Mouse (Mus musculus): ENCODE measurements around the gene Fmo5. TPM values are rescaled to one million over a fixed set of nuclear protein-coding genes. Genes with fewer than 3 reads are reported as not detected.

Gene Fmo5
- total RNA-seq (2021): 1 to 10 TPM; 2.0 to 2.7 TPM
- long read RNA-seq, experiment 1, full-length matches to known transcripts: 1 of 2 reads
- long read RNA-seq, experiment 1, partial matches to known transcripts: 0 of 2 reads
- long read RNA-seq, experiment 1, other reads (novel, unspliced or antisense): 1 of 2 reads
- long read RNA-seq, experiment 2, partial matches to known transcripts: 0 of 1 reads
- long read RNA-seq, experiment 2, other reads (novel, unspliced or antisense): 1 of 1 reads

DNA sequence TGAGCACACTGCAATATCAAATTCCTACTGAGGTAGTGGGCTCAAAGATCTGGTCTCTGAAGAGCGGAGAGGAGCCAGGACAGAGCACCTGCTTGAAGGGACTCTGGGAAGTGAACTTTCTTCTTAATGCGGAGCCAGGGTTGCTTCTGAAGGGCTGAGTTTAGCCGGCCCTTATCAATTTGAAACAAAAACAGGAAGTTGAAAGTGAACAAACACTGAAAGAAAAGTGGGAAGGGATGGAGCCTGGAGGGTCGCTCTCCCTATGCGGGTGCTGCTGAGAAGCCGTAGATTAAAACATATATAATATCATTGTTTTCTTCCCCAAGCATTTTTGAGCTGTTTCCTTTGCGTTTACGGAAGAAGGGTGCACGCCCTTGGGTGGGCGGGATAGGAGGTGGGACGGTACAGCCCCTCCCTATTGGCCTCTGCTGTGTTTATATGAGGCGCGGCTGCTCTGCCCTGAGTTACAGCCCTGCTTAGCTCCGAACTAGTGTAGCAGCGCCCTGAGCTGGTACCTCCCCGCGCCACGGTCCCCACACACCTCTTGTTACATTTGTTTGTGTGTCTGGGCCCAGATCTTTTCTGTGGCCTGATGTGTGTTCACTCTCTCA is at the start of gene Fmo5:
Fmo5 (plus strand) TSS at position 414 of the 611 bp plus-strand sequence.
- DNase-seq (ENCODE audit: low spot score in 2 of 2): no peak
- intact Hi-C loops (cut with DNase I): no loop called here

GRCm38 (mm10) chr3:97585383-97586160 is 43.0 kb upstream of the Fmo5 start:
- peak; percentile 92 to 94 for DNase-seq (ENCODE audit: low spot score in 2 of 2)
- intact Hi-C loops (cut with DNase I): loop anchor here (2.0 to 10.0 kb wide), 3 partner anchors 241 to 649 kb away; no protein-coding TSS in a partner anchor

DNA sequence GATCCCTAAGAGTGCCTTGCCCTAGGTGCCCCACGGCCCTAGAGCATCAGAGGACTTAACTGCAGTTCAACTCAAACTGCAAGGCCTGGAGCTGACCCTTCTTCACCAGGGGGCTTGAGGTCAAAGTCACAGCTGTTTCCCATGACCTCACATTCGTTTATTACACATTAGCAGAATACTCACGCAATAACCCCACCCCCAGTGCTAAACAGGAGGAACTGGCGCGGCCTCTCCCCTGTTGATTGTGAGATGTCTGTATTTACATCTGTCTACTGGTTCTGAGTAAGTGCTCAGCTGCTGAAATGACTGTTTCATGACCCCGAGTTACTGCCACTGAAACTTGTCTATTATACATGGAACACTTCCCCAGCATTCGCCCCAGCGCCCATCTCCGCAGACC is 40.9 kb upstream of the Fmo5 start:
- no peak for DNase-seq (ENCODE audit: low spot score in 2 of 2)
- intact Hi-C loops (cut with DNase I): loop anchor here (10.0 kb wide), 2 partner anchors 243 to 403 kb away; no protein-coding TSS in a partner anchor

DNA sequence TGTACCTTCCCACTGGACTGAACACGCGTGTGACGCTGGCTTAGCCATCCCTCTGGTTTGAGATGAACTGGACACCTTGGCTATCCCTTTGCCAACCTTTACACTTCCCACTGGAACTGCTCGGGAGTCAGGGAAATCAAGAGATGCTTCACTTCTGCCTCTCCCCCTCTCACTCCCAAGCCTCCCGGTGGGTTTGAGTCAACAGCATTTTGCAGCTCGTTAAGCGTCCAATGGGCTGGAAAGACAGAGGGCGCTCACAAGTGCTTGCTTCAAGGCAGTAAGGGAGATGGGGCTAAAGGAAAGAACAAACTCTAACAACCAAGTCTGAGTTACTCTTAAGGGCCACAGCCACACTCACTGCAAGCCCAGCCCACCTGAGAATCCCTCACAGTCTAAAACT is 37.9 kb upstream of the Fmo5 start:
- DNase-seq (ENCODE audit: low spot score in 2 of 2): no peak
- intact Hi-C loops (cut with DNase I): no loop called here

- intact Hi-C loops (cut with DNase I): no loop called here
- DNase-seq (ENCODE audit: low spot score in 2 of 2): no peak
Measured at GRCm38 (mm10) chr3:97593089-97593488, 35.5 kb upstream of the Fmo5 start.

GRCm38 (mm10) chr3:97594140-97594539 is 34.5 kb upstream of the Fmo5 start:
- DNase-seq (ENCODE audit: low spot score in 2 of 2): no peak
- intact Hi-C loops (cut with DNase I): no loop called here

GRCm38 (mm10) chr3:97595066-97595465 is 33.5 kb upstream of the Fmo5 start:
- DNase-seq (ENCODE audit: low spot score in 2 of 2): no peak
- intact Hi-C loops (cut with DNase I): no loop called here

DNA sequence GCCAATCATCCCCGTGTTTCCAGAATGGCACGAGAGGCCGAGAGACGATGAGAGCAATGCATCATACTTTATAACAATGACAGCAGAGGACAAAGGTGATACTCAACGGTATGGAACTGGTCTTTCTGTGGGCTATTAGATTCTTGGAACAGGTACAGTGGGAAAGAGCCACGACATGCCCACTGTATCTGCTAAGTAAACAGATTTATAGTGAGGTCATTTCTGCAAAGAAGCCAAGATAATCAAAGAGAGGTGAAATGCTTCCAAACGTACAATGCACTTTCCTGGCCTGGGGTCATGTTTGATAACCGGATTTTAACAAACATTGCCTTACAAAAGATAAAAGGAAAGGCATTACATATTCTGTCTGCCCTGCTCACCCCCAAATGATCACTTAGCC is 31.8 kb upstream of the Fmo5 start:
- intact Hi-C loops (cut with DNase I): no loop called here
- no peak for DNase-seq (ENCODE audit: low spot score in 2 of 2)

DNA sequence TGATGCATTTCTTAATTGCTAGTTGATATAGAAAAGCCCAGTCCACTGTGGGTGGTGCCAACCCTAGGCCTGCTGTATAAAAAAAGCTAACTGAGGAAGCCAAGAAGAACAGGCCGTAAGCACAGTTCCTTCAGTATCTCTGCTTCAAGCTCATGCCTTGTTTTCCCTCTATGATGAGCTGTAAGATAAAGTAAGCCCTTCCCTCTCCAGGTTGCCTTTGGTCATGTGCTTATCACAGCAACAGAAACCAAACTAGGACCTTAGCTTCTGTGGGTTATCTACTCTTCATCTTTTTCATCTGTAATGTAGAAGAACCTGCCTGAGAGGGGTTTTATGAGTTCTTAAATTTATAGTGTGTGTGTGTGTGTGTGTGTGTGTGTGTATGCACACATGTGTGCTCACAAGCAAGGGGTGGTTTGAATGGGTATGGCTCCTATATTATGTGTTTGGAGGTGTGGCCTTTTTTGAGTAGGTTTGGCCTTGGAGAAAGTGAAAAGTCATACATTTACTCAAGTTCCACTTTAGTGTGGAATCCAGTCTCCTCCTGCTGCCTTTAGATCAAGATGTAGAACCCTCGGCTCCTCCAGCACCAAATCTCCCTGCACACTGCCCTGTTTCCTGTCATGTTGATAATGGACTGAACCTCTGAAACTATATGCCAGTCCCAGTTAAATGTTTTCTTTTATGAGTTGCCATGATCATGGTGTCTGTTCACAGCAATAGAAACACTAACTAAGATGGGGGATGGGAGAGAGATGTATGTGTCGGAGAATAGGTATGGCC is 28.4 kb upstream of the Fmo5 start:
- intact Hi-C loops (cut with DNase I): no loop called here
- DNase-seq (ENCODE audit: low spot score in 2 of 2): no peak

DNA sequence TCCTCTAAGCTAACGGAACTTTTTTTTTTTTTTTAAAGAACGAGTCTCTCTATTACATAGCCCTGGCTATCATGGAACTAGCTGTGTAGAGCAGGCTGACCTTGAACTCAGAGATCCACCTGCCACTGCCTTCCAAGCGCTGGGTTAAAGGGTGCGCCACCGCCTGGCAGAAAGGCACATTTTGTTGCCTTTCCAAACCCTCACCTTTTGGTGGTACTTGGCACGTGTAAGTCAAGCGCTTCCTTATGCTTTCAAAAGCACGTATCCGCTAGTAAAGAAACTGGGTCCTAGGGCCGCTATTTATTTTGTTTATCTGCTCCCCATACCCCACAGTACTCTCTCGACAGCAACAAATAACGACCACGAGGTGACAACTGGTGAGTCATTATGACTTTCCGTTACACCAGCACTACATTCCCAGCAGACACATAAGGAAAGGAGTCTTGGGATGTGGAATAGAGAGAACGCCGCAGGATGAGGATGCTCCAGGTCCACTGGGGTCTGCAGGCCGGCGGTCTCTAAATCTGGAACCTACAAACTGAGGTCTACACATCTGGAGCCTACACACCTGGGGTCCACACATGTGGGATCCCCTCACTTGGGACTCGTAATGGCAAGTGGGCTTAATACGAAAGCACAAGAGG is 19.3 kb upstream of the Fmo5 start:
- intact Hi-C loops (cut with DNase I): no loop called here
- DNase-seq (ENCODE audit: low spot score in 2 of 2): no peak

- DNase-seq (ENCODE audit: low spot score in 2 of 2): peak; percentile 86 to 94
- intact Hi-C loops (cut with DNase I): loop anchor here (5.0 kb wide), 1 partner anchor 47 kb away; the partner anchor contains the start of gene Prkab2
Measured at GRCm38 (mm10) chr3:97609845-97610410, 18.7 kb upstream of the Fmo5 start, which contains the start of gene Chd1l. Gene Chd1l, minus strand, starts transcription at chr3:97610203.

GRCm38 (mm10) chr3:97611021-97611420 is 17.6 kb upstream of the Fmo5 start:
- intact Hi-C loops (cut with DNase I): loop anchor here (5.0 kb wide), 1 partner anchor 46 kb away; the partner anchor contains the start of gene Prkab2
- DNase-seq (ENCODE audit: low spot score in 2 of 2): no peak

- intact Hi-C loops (cut with DNase I): no loop called here
- DNase-seq (ENCODE audit: low spot score in 2 of 2): no peak
Measured at GRCm38 (mm10) chr3:97615154-97615553, 13.4 kb upstream of the Fmo5 start.

GRCm38 (mm10) chr3:97615933-97616332 is 12.7 kb upstream of the Fmo5 start:
- no peak for DNase-seq (ENCODE audit: low spot score in 2 of 2)
- intact Hi-C loops (cut with DNase I): no loop called here

GRCm38 (mm10) chr3:97617091-97617825 is 11.3 kb upstream of the Fmo5 start:
- no peak for DNase-seq (ENCODE audit: low spot score in 2 of 2)
- intact Hi-C loops (cut with DNase I): no loop called here

GRCm38 (mm10) chr3:97617899-97618298 is 10.7 kb upstream of the Fmo5 start:
- intact Hi-C loops (cut with DNase I): no loop called here
- DNase-seq (ENCODE audit: low spot score in 2 of 2): no peak

- intact Hi-C loops (cut with DNase I): no loop called here
- no peak for DNase-seq (ENCODE audit: low spot score in 2 of 2)
Measured at GRCm38 (mm10) chr3:97620657-97621056, 7.9 kb upstream of the Fmo5 start.

- intact Hi-C loops (cut with DNase I): no loop called here
- no peak for DNase-seq (ENCODE audit: low spot score in 2 of 2)
Measured at GRCm38 (mm10) chr3:97624611-97625010, 4.0 kb upstream of the Fmo5 start.

Data from left cerebral cortex, postnatal 14 days (tissue).